Mouse (Mus musculus) brain, embryonic 14.5 days (tissue): ENCODE results near the gene Angptl4.

ENCODE experiments used
- CTCF ChIP-seq: fragments of 200-500 bp; IDR thresholded peaks from 2 replicates; pipeline ENCODE4 v1.5.1; 2012; ENCODE audit warnings: inconsistent platforms, mild to moderate bottlenecking, moderate library complexity, borderline replicate concordance; ENCODE audit not compliant: insufficient read depth, insufficient read length; ENCODE audit errors: extremely low read depth
- POLR2A ChIP-seq: fragments of 200-500 bp; IDR thresholded peaks from 2 replicates; pipeline ENCODE4 v1.6.1; 2012; ENCODE audit warnings: mild to moderate bottlenecking, inconsistent platforms, borderline replicate concordance; ENCODE audit not compliant: poor library complexity, insufficient read depth, insufficient read length, severe bottlenecking; ENCODE audit errors: extremely low read depth

DNA sequence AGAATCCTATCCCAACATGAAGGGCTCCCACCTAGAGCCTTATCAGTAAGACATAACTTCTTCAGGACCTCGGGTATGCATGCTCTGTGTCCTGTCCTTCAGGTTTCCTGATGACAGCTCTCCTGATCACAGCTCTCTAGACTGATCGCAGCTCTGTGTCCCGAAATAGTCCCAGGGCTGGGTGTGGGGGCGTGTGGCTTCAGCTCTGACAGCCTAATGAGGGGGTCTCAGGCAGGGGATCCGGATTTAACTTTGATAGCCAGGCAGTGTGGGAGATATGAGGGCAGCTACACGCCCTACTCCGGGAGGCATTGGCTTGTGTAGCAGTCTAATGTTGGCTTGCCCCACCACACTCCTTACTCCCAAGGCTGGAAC is 29.5 kb upstream of the Angptl4 start:
- no peak for TF ChIP-seq CTCF
- TF ChIP-seq POLR2A, result no peak
